Mouse (Mus musculus) lung, adult 2 months (tissue): ENCODE results near the gene Ttc23. TPM values are rescaled to one million over a fixed set of nuclear protein-coding genes. Genes with fewer than 3 reads are reported as not detected.

ENCODE experiments used
- DNase-seq: peaks from one replicate; pipeline ENCODE4 v3.0.0; 2022
- H3K4me1 ChIP-seq: fragments of 200-500 bp; 2 replicates; pipeline ENCODE4 v1.6.1; 2011; ENCODE audit warnings: low read length; ENCODE audit not compliant: control insufficient read depth, insufficient read depth
- H3K4me3 ChIP-seq: fragments of 200-500 bp; replicated peaks from 2 replicates; pipeline ENCODE3; 2011; ENCODE audit warnings: low read depth, mild to moderate bottlenecking, control low read depth, low read length; ENCODE audit errors: extremely low read depth
- CTCF ChIP-seq: fragments of 200-500 bp; IDR thresholded peaks from 2 replicates; pipeline ENCODE4 v1.5.1; 2011; ENCODE audit warnings: mild to moderate bottlenecking, low read length, control low read depth; ENCODE audit not compliant: insufficient read depth
- POLR2A ChIP-seq: fragments of 200-500 bp; IDR thresholded peaks from 2 replicates; pipeline ENCODE4 v1.6.1; 2011; ENCODE audit warnings: low read depth, mild to moderate bottlenecking, control low read depth, low read length, borderline replicate concordance; ENCODE audit errors: extremely low read depth
- WGBS: fragments of 180-500 bp; shearing (Covaris S2); methylation state at CpG from one replicate; pipeline ENCODE4 v1.1.7; 2018; 5-methylcytosine and 5-hydroxymethylcytosine counted together
- polyA plus RNA-seq: library from polyadenylated mRNA; depleted of rRNA; stranded (reverse); fragments of >200 nt; gene quantifications from 2 replicates; pipeline ENCODE4 v1.2.3, GENCODE M21; 2012

The Ttc23 gene
- polyA plus RNA-seq, 1 experiment = 10.0 TPM

DNA sequence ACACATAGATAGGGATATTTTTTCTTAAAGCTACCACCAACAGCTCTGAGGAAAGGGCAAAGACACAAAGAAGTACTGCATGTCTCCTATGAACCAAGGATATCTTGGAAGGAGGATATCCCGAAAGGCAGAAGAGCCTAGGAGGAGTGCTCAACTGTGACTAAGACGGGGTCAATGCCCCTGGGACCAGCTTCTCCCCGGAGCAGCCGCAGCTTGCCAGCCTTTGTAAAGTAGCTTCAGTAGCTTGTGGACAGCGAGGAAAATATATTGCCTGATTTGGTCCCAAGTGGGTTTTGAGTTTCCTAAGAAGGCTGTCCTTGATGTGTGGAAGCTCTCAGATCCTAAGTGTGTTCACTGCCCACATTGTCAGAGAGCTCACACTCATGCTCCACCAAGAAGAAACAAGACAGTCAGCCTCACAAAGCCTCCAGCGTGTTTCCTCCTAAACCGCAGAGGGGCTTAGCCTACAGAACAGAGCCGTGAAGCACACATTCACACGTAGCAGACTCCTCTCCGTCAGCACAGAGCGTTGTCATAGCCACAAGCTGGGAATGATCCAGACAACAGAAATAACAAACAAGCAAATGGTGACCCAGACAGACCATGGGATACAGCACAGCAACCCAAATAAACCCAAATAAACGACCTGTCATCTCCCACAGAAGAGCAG is 129.6 kb downstream of the Ttc23 start:
- no peak overlapping the region for H3K4me3 ChIP-seq
- no peak for DNase-seq
- no peaks in the 10 kb centered on the region for H3K4me1 ChIP-seq
- 52% methylated on average over 12 of the region's 12 CpGs for WGBS
- TF ChIP-seq POLR2A (no peak), CTCF (no peak)

GRCm38 (mm10) chr7:67787861-67788260 is 140.7 kb downstream of the Ttc23 start:
- Histone ChIP-seq H3K4me1 (no peaks in the 10 kb centered on the region), H3K4me3 (no peak overlapping the region)
- TF ChIP-seq POLR2A (no peak), CTCF (no peak)
- DNase-seq = no peak
- 55% methylated on average over 2 of the region's 2 CpGs for WGBS

- Histone ChIP-seq H3K4me1 (no peaks in the 10 kb centered on the region), H3K4me3 (no peak overlapping the region)
- WGBS = 14% methylated on average over 10 of the region's 10 CpGs
- TF ChIP-seq POLR2A (no peak), CTCF (peak; percentile 49)
- peak; percentile 54 for DNase-seq
These were observed 141.5 kb downstream of the Ttc23 start for GRCm38 (mm10) chr7:67788713-67789112.

DNA sequence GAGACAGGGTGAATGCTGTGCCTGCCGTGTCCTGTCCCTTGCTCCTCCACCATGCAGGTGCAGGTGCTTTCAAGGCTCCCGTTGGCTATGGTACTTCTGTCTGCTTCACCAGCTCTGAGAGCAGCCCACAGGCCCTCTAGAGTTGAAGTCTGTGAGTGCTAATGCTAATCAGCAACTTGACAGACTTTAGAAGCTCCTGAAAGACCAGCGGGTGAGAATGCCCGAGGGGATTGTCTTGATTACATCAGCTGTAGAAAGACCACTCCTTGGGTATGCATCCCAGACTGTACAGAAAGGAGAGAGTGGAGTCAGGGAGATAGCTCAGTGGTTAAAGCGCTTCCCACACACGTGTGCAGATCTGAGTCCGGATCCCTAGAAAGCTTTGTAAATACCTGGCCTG is 144.0 kb downstream of the Ttc23 start:
- Histone ChIP-seq H3K4me1 (no peaks in the 10 kb centered on the region), H3K4me3 (no peak overlapping the region)
- DNase-seq = no peak
- WGBS = 67% methylated on average over 7 of the region's 7 CpGs
- TF ChIP-seq POLR2A (no peak), CTCF (no peak)

DNA sequence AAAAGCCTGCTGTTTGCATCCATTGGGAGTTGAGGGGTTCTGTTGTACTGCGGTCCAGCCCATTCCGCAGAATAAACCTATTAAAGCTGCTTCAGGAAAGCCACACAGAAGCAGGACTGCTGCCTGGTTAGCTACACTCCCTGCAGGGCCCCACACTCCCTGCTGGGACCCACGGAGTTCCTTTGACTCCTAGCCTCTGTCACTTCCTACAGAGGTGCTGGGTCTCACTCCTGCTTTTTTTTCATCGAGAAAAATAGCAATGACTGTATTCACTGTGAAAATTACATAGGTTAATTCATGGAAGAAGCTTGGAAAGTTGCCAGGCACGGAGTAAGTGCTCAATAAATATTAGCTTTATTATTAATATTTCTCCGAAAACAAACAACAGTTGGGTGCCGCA is 146.2 kb downstream of the Ttc23 start:
- WGBS = 58% methylated on average over 7 of the region's 7 CpGs
- no peak for DNase-seq
- H3K4me3 ChIP-seq = no peak overlapping the region
- H3K4me1 ChIP-seq = no peaks in the 10 kb centered on the region
- TF ChIP-seq POLR2A = no peak
- no peak for TF ChIP-seq CTCF

DNA sequence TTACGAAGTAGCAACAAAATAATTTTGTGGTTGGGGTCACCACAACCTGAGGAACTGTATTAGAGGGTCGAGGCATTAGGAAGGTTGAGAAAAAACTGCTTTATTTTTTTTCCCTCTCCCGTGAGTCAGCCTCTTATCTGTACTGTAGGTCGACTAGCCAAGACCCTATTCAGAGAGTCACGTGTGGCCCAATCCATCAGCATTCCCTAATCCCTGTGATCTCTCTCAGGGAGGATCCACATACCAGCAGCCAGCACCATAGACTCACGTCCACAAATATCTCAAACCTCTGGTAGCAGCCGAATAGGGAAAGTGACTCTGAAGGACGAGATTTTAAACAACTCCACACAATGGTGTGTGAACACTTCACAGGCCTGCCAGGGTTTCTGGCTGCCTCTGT is 149.9 kb downstream of the Ttc23 start:
- WGBS = 34% methylated on average over 8 of the region's 8 CpGs
- TF ChIP-seq CTCF (no peak), POLR2A (no peak)
- Histone ChIP-seq H3K4me3 (no peak overlapping the region), H3K4me1 (no peaks in the 10 kb centered on the region)
- DNase-seq = no peak

- H3K4me1 ChIP-seq = no peaks in the 10 kb centered on the region
- TF ChIP-seq POLR2A (no peak), CTCF (no peak)
- no peak overlapping the region for H3K4me3 ChIP-seq
- DNase-seq = no peak
- WGBS = 77% methylated on average over 4 of the region's 4 CpGs
These were observed 151.3 kb downstream of the Ttc23 start for GRCm38 (mm10) chr7:67798476-67798875.

GRCm38 (mm10) chr7:67800547-67800946 is 153.3 kb downstream of the Ttc23 start:
- no peak for DNase-seq
- H3K4me1 ChIP-seq = no peaks in the 10 kb centered on the region
- H3K4me3 ChIP-seq = no peak overlapping the region
- no peak for TF ChIP-seq CTCF
- TF ChIP-seq POLR2A = no peak
- 91% methylated on average over 6 of the region's 6 CpGs for WGBS

DNA sequence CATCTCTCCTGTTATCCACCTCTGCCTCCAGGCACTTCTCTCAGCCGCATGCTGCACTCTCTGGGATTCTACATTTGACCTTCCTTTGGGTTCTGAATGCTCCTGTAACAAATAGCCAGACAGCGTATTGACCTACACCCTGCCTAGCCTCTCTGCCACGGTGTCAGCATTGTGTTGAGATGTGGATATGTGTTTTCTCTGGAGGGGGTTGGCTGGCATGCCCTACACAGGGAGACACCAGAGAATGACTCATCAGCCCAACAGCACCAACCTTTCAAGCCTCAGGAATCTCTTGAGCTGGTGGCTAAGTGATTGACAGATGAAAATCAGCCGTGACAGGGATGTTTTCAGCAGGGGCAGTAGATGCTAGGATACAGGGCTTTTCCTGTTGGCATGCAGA is 153.8 kb downstream of the Ttc23 start:
- H3K4me3 ChIP-seq = no peak overlapping the region
- 72% methylated on average over 4 of the region's 4 CpGs for whole genome bisulfite sequencing
- TF ChIP-seq POLR2A = no peak
- TF ChIP-seq CTCF = no peak
- H3K4me1 ChIP-seq = no peaks in the 10 kb centered on the region
- DNase-seq = no peak

DNA sequence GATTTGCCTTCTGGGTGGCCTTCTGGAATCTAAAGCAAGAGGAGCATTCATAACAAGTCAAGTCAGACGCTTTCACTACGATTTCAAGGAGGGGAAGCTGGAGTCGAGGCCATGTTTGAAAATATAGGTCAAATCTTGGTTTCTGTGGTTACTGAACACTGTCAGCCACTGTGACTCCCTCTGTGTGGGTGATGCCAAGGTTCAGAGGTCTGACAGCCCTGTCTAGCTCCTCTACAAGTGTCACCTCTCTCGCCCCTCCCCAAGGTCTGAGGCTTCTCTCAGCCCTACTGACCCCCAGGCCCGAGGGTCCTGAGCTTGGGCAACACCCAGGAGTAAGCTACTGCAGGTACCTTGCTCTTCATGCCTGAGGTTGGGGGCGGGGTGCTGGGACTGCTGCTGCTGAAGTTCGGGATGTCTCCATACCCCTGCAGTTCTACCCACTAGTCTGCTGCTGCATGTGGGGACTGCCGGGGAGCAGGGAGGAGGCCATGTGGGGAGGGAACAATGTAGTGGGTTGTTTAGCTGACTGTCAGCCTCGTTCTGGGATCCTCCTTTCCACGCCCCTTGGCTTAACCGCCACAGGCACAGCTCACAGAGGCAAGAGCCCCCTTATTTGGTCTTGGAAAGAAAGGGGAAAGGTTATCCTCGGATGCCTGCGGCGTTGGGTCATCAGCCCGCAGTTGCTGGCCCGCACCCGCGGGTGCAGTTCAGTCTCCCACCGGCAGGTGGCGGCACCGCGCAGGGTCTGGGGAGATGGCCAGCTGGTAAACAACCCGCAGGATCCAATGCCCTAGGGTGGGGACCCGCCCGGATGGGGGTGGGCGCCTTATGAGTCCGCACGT is 156.0 kb downstream of the Ttc23 start:
- peak; percentile 84 for DNase-seq
- WGBS = 13% methylated on average over 28 of the region's 28 CpGs
- Histone ChIP-seq H3K4me3 (peak overlapping the region; percentile 9), H3K4me1 (no peaks in the 10 kb centered on the region)
- TF ChIP-seq POLR2A (no peak; the same call in 1 of the 2 replicates), CTCF (peak; percentile 67)
